Mouse (Mus musculus): ENCODE results near the gene Stip1. TPM values are rescaled to one million over a fixed set of nuclear protein-coding genes. Genes with fewer than 3 reads are reported as not detected.

Stip1 gene
- polyA plus RNA-seq, 1 experiment from 2014 or later, result 211 TPM

DNA sequence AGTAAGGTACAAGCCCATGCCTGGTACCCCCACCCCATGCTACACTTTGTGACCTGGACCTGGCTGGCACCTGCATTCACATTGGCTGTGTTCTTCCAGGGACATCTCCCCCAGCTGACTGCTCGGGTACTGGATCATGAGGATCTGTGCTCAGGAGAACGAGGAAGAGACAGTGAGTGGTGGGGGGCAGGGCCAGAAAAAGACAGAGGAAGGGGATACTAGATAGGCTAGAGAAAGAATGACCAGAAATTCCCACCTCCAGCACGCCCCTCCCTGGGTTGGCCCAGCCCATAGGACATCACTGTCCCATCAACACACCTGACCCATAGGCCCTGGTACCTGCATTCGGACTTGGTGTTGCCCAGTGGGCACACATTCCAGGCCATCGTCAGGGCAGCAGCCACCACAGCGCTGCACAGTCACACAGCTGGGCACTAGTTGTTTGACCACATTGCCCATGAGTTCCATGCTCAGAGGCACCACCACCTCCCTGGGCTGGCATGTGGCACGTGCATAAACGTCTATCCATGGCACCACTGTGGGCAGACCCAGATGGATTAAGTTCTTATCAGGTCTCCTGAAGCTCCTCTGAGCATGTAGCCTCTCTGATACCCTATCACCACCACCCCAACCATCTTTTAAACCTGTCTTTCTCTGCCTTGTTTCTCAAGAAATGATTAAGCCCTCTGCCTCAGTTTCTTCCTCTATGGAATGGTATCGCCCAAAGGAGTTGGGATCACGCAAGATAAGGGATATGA is 53.6 kb downstream of the Stip1 start:
- H3K27ac ChIP-seq, result 0 out of 2 replicates have a peak overlapping the region, but pooled peaks have one; percentile 92
- peak overlapping the region; percentile 91 for H3K9ac ChIP-seq
- peak overlapping the region; percentile 94 for H3K4me3 ChIP-seq (replicated peaks)
- H3K9me3 ChIP-seq, result no peaks in the 10 kb centered on the region
- 75% methylated on average over 10 of the region's 10 CpGs for WGBS
- ATAC-seq, result no peak
- H3K4me2 ChIP-seq (replicated peaks), result peak overlapping the region; percentile 87
- H3K4me1 ChIP-seq (replicated peaks), result peaks cover 23% of the 10 kb centered on the region
- peaks cover 17% of the 10 kb centered on the region for H3K36me3 ChIP-seq
- H3K27me3 ChIP-seq (replicated peaks), result no peaks in the 10 kb centered on the region

DNA sequence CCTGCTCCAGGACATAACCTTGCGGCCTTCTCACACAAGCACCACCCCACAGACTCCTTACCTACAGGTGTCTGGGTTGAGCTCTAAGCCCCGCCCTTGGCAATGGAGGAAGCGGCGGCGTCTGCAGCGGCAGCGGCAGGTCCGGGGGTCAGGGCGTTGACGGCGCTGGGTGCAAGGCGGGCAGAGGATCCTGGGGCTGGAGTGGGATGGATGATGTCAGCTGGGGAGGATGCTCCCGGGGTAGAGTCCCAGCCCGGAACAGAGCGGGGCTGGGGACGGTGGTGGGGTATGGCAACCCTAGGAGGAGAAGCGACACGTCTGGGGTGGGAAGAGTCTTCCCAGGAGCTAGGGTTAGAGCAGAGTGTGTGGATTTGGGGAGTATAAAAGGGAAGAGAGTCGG is 54.5 kb downstream of the Stip1 start:
- H3K36me3 ChIP-seq, result peaks cover 17% of the 10 kb centered on the region
- H3K4me2 ChIP-seq (replicated peaks), result 0 out of 2 replicates have a peak overlapping the region, but pooled peaks have one; percentile 14
- no peak overlapping the region for H3K9ac ChIP-seq
- H3K4me3 ChIP-seq (replicated peaks), result no peak overlapping the region; the same call in 1 of the 2 replicates
- H3K27ac ChIP-seq, result no peak overlapping the region
- no peaks in the 10 kb centered on the region for H3K27me3 ChIP-seq (replicated peaks)
- H3K4me1 ChIP-seq (replicated peaks), result peaks cover 23% of the 10 kb centered on the region
- WGBS, result 82% methylated on average over 19 of the region's 19 CpGs
- ATAC-seq, result no peak
- no peaks in the 10 kb centered on the region for H3K9me3 ChIP-seq

DNA sequence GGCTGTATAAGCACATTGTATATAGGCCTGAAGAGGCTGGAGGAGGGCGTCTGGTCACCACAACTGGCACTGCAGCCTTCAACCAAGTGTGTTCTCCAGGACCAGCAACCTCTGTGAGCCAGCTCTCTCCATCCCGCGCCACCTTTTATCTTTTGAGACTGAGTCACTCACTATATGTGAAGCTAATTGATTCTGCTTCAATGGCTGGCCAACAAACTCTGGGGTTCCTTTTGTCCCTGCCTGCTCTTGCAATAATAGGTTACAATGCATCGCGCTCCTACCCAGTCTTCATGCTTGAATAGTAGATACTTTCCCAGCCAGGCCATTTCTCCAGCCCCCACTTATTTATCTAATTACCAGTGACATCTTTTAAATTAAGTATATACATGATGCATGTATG is 56.1 kb downstream of the Stip1 start:
- Histone ChIP-seq H3K4me1 (replicated peaks) (peaks cover 31% of the 10 kb centered on the region), H3K4me3 (replicated peaks) (no peak overlapping the region), H3K27me3 (replicated peaks) (no peaks in the 10 kb centered on the region), H3K9me3 (no peaks in the 10 kb centered on the region), H3K9ac (no peak overlapping the region), H3K4me2 (replicated peaks) (no peak overlapping the region), H3K36me3 (peaks cover 17% of the 10 kb centered on the region), H3K27ac (no peak overlapping the region)
- WGBS, result 93% methylated on average over 5 of the region's 5 CpGs
- no peak for ATAC-seq

DNA sequence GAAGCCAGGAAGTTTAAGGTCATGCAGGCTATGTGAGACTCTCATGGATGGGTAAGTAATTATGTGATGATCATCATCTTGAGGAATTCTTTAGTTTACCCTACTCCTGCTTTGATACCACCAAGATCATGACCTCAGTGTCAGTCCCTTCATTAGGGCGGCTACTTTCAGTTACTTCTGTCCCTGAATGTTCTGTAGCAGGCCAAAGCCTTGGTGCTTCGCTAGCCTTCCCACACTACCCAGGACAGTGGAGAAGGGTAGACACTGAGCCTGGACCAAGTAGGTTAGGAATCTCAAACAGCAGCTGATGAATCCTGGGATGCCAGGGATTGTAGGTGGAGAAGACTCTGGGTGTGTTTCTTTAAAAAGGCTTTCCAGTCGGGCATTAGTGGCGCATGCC is 58.3 kb downstream of the Stip1 start:
- Histone ChIP-seq H3K27me3 (replicated peaks) (no peaks in the 10 kb centered on the region), H3K4me1 (replicated peaks) (peaks cover 42% of the 10 kb centered on the region), H3K36me3 (peaks cover 28% of the 10 kb centered on the region), H3K27ac (no peak overlapping the region), H3K9me3 (no peaks in the 10 kb centered on the region), H3K4me3 (replicated peaks) (no peak overlapping the region), H3K9ac (no peak overlapping the region), H3K4me2 (replicated peaks) (peak overlapping the region; percentile 87)
- ATAC-seq, result no peak
- 86% methylated on average over 4 of the region's 4 CpGs for WGBS

DNA sequence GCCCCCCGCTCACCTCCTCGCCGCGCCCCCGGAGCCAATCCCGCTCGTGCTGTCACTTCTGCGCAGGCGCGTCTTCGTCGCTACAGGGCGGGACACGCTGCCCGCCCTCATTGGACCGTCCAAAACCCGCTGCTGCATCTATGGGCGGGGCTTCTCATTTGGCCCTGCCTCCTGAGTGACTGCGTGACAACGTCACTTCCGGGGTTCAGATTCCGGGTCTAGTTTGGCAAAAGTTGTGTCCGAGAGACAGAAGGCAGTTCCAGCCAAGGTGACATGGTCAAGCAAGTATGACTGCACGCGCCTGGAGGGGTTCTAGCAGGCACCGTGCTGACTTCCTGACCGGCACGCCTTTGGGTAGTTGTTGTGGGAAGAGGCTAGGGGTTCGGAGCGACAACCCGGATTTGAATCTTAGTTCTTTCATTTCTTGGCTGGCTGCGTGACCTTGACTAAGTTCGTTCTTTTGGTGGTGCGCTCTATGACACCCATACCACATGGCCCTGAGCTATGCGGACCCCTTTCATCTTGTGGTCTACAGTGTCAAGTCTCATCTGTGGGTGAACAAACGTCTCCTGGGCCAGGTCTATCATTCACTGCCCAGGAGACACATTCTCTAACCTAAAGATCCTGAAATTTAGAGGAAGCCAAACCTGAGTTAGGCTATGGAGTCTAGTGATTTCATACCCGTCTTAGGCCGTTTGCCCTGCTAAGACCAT is 59.2 kb downstream of the Stip1 start, which contains the start of gene Fkbp2:
Fkbp2 (minus strand) TSS at position 121 of the 713 bp plus-strand sequence.
- H3K4me3 ChIP-seq (replicated peaks), result peak within 1 kb of the TSS; percentile 77
- peaks cover 38% of the 10 kb centered on the region for H3K4me1 ChIP-seq (replicated peaks)
- no peaks in the 10 kb centered on the region for H3K9me3 ChIP-seq
- H3K4me2 ChIP-seq (replicated peaks), result peak within 1 kb of the TSS; percentile 87
- H3K27me3 ChIP-seq (replicated peaks), result no peaks in the 10 kb centered on the region
- peaks cover 27% of the 10 kb centered on the region for H3K36me3 ChIP-seq
- peak; percentile 89 for ATAC-seq
- peak within 1 kb of the TSS; percentile 90 for H3K27ac ChIP-seq
- peak within 1 kb of the TSS; percentile 89 for H3K9ac ChIP-seq
- WGBS, result under 1% methylated on average over 38 of the region's 38 CpGs

DNA sequence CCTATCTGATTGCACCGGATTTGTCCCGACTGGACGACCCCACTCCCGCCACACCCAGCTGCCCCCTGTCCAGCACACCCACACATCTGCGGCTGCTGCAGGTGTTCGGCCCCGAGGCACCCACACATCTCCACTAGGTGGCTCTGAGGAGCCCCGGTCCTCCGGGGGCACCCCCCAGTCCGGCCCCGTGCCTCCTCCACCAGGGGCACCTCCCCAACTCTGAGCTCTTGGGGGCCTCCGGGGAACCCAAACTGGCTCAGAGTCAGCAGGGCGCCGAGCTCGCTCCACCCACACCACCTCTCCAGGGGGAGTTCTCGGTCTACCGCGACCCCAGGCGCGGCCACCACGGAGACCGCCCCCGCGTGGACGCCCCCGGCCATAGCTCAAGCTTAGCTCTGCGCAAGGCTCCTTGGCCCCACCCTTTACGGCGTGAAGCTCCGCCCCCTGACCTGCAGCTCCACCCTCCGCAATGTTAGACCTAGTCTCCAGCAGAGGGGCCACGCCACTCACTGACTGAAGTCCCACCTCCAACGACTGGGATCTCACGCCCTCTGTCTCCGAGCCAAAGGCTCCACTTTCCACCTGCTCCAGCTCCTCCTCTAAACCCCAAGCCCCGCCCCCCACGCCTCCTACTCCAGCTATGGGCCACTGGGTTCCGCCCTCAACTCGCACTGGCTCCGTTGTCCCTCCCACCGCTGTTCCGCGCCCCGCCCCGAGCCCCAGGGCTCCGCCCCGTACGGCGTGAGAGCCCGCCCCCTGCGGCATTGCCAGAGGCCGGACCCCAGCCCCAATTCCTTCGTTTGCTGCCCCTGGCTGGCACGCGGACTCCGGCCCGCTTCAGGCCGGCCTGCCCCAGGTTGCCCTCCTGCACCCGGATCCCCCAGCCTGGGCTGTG is 60.0 kb downstream of the Stip1 start:
- Histone ChIP-seq H3K27me3 (replicated peaks) (no peaks in the 10 kb centered on the region), H3K36me3 (peaks cover 19% of the 10 kb centered on the region), H3K9me3 (no peaks in the 10 kb centered on the region), H3K9ac (peak overlapping the region; percentile 89), H3K4me1 (replicated peaks) (peaks cover 34% of the 10 kb centered on the region), H3K4me2 (replicated peaks) (peak overlapping the region; percentile 87), H3K4me3 (replicated peaks) (peak overlapping the region; percentile 77), H3K27ac (peak overlapping the region; percentile 90)
- under 1% methylated on average over 58 of the region's 59 CpGs for WGBS
- peak; percentile 90 for ATAC-seq

DNA sequence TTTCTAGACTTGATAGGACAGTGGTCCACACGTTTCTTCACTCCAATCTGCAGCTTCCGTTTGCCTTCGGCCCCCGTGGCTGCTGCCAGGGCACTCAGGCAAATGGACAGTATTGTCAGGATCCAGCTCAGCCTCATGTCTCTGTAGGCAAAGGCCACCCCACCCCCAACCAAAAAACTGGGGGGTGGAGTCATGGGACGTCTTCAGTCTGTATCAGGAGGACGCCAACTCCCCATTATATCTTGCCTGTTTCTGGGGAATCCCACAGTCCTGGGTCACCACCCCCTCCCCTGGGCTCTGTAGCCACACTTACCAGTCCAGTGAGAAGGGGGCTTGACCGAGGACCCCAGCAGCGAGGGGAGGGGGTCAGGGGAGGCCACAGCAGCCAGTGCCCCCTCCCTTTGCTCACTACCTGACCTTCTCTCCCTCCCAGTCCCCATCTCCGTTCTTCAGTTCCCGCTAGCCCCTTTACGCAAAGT is 60.7 kb downstream of the Stip1 start:
- H3K27ac ChIP-seq, result peak overlapping the region; percentile 90
- WGBS, result 8% methylated on average over 11 of the region's 11 CpGs

DNA sequence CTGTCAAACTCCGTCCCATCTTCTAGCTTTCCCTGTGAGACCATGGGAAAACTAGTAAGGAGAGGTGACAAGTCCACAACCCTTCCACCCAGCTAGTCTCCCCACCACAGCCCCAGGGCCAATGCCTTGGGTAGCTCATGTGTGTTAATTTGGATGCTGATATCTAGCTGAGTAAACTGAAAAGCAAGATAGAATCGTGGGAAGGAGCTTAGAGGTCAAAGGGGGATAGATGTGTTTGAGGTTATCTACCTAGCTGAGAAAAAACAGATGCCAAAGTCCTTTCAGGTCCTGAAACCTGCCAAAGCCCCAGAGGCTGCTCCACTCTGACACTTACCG is 61.2 kb downstream of the Stip1 start:
- Histone ChIP-seq H3K9ac (peak overlapping the region; percentile 89), H3K27ac (peak overlapping the region; percentile 0; the same call in 1 of the 2 replicates), H3K9me3 (no peaks in the 10 kb centered on the region), H3K36me3 (peaks cover 18% of the 10 kb centered on the region; the same call in 1 of the 2 replicates), H3K4me3 (replicated peaks) (peak overlapping the region; percentile 77), H3K27me3 (replicated peaks) (no peaks in the 10 kb centered on the region), H3K4me1 (replicated peaks) (peaks cover 39% of the 10 kb centered on the region), H3K4me2 (replicated peaks) (peak overlapping the region; percentile 87)
- no peak for ATAC-seq
- WGBS, result 29% methylated on average over 3 of the region's 3 CpGs

More for the DNA sequence above, 60.7 kb downstream of the Stip1 start:
- Histone ChIP-seq H3K36me3 (peaks cover 18% of the 10 kb centered on the region; the same call in 1 of the 2 replicates), H3K27me3 (replicated peaks) (no peaks in the 10 kb centered on the region), H3K4me1 (replicated peaks) (peaks cover 35% of the 10 kb centered on the region), H3K9ac (peak overlapping the region; percentile 89), H3K9me3 (no peaks in the 10 kb centered on the region), H3K4me2 (replicated peaks) (peak overlapping the region; percentile 87), H3K4me3 (replicated peaks) (peak overlapping the region; percentile 77)
- no peak for ATAC-seq

DNA sequence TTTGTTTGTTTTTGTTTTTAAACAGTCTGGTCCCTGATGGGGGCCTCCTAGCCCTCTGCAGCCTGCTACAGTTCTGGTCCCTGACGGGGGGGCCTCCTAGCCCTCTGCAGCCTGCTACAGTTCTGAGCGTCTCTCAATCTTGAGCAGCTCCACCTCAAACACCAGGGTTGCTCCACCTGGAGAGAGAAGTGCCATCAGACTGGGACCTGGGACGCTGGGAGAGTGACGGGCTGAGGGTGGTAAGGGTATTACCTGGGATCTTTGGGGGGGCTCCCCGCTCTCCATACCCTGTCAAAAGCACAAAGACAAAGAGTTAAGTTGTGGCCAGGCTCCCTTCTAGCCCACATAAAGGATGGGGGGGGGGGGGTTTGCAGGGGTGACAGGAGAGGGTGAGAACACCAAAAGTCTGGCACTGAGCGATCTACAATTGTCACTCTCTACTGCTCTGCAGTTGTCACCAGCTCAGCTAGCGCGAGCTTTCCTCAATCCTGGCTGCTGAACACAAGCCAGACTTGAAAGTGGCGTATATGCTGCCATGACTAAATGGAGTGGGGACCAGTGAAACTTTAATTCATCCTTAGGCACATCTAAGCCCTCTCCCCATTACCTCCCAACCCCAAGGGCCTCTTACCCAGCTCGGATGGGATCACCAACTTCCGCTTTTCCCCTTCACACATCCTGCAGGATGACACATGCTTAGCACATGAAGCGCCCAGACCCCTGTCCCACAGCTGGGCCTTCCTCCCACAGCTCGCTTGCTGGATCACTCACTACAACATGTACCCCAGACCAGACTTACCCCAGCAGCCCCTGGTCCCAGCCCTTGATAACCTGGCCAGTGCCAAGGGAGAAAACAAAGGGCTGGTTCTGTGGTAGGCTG is 61.8 kb downstream of the Stip1 start:
- no peak overlapping the region; the same call in 1 of the 2 replicates for H3K4me3 ChIP-seq (replicated peaks)
- H3K4me2 ChIP-seq (replicated peaks), result peak overlapping the region; percentile 87
- WGBS, result 78% methylated on average over 13 of the region's 13 CpGs
- no peak for ATAC-seq
- H3K4me1 ChIP-seq (replicated peaks), result peaks cover 39% of the 10 kb centered on the region
- peak overlapping the region; percentile 0; the same call in 1 of the 2 replicates for H3K27ac ChIP-seq
- no peaks in the 10 kb centered on the region for H3K9me3 ChIP-seq
- H3K27me3 ChIP-seq (replicated peaks), result no peaks in the 10 kb centered on the region
- H3K9ac ChIP-seq, result peak overlapping the region; percentile 89; the same call in 1 of the 2 replicates
- H3K36me3 ChIP-seq, result peaks cover 18% of the 10 kb centered on the region; the same call in 1 of the 2 replicates

DNA sequence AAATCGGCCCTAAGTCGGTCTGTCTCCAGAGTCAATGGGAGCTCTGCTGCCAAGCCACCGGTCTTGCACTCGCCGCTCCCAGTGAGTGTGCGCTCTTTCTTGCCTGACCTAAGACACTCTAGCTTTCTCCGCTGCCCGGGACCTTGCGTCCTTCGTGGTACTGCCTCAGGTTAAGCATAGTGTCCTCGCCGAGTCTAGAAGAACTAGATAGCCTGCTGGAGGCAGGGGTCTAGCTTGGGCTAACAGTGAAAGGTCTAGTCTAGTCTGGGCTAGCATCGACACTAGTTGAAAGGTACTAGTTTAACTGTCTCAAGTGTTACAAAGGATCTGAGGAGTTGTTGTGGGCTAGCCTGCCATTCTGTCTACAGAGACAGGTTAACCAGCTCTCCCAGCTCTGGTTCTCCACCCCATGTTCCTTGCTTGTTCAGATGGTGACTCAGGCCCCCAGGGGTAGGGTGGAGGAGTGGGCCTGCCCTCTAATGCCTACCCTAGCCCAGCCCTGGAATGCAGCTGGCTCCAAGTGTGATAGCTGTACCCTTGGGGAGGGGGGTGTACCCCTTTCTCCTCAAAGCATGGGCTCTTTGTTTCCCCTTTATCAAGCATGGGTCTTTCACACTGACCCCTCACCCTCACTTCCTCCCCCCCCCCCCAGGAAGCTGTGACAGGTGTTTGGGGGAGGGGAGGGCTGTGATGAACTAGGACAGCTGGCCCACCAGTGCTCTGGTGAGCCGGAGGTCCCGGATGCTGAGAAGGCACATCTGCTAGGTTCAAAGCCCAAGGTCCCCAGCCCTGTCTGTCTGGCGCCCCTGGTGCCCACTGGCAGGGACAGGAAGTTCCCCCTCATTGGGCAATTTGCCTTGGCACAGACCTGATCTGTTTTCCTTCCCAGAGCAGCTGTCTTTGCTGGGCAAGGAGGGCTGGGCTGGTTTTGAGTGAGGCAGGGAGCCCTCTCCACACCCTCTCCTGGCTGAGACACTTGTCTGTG is 63.9 kb downstream of the Stip1 start, which contains the start of gene Plcb3:
Plcb3 (minus strand) TSS at position 934 of the 985 bp plus-strand sequence.
- Histone ChIP-seq H3K9me3 (no peaks in the 10 kb centered on the region), H3K4me1 (replicated peaks) (peaks cover 57% of the 10 kb centered on the region), H3K4me3 (replicated peaks) (peak within 1 kb of the TSS; percentile 55), H3K27ac (peak within 1 kb of the TSS; percentile 92), H3K4me2 (replicated peaks) (peak within 1 kb of the TSS; percentile 88), H3K27me3 (replicated peaks) (no peaks in the 10 kb centered on the region), H3K9ac (peak within 1 kb of the TSS; percentile 73), H3K36me3 (peaks cover 11% of the 10 kb centered on the region; the same call in 1 of the 2 replicates)
- WGBS, result under 1% methylated on average over 16 of the region's 16 CpGs
- no peak for ATAC-seq

Data from intestine, embryonic 15.5 days (tissue).